Mouse (Mus musculus): ENCODE data around the gene Atat1. TPM values are rescaled to one million over a fixed set of nuclear protein-coding genes. Genes with fewer than 3 reads are reported as not detected.

Atat1 gene
- polyA plus RNA-seq, 1 experiment: 56.1 TPM

GRCm38 (mm10) chr17:35874721-35875120 lies 35.2 kb downstream of the Atat1 start:
- Histone ChIP-seq H3K27ac (ENCODE audit: insufficient read depth, low read depth, low read length) (no peak overlapping the region), H3K4me1 (ENCODE audit: control insufficient read depth, insufficient read depth, insufficient read length, low read length) (peaks cover 3% of the 10 kb centered on the region; the same call in 1 of the 2 replicates), H3K36me3 (ENCODE audit: control insufficient read depth, insufficient read depth, low read length) (no peaks in the 10 kb centered on the region), H3K27me3 (ENCODE audit: control insufficient read depth, insufficient read depth, low read length) (no peaks in the 10 kb centered on the region), H3K4me3 (ENCODE audit: low read depth, low read length) (no peak overlapping the region)
- TF ChIP-seq POLR2A (IDR thresholded peaks at IDR 0.05; ENCODE audit: low read depth, low read length) (no peak), CTCF (IDR thresholded peaks at IDR 0.05; ENCODE audit: extremely low read depth, insufficient read length, insufficient replicate concordance, low read depth, low read length) (no peak)
- 83% methylated on average over 6 of the region's 6 CpGs for WGBS

- H3K27ac ChIP-seq (ENCODE audit: insufficient read depth, low read depth, low read length): no peak overlapping the region
- TF ChIP-seq POLR2A (IDR thresholded peaks at IDR 0.05; ENCODE audit: low read depth, low read length): no peak
- TF ChIP-seq CTCF (IDR thresholded peaks at IDR 0.05; ENCODE audit: extremely low read depth, insufficient read length, insufficient replicate concordance, low read depth, low read length): peak; percentile 95
- H3K4me1 ChIP-seq (ENCODE audit: control insufficient read depth, insufficient read depth, insufficient read length, low read length): peaks cover 5% of the 10 kb centered on the region; the same call in 1 of the 2 replicates
- WGBS: 22% methylated on average over 21 of the region's 21 CpGs
- no peaks in the 10 kb centered on the region for H3K27me3 ChIP-seq (ENCODE audit: control insufficient read depth, insufficient read depth, low read length)
- H3K4me3 ChIP-seq (ENCODE audit: low read depth, low read length): no peak overlapping the region
- H3K36me3 ChIP-seq (ENCODE audit: control insufficient read depth, insufficient read depth, low read length): no peaks in the 10 kb centered on the region
These were observed 35.9 kb downstream of the Atat1 start for GRCm38 (mm10) chr17:35873774-35874519.

GRCm38 (mm10) chr17:35870884-35871696 lies 38.8 kb downstream of the Atat1 start:
- H3K4me3 ChIP-seq (ENCODE audit: low read depth, low read length): peak overlapping the region; percentile 50
- H3K4me1 ChIP-seq (ENCODE audit: control insufficient read depth, insufficient read depth, insufficient read length, low read length): peaks cover 13% of the 10 kb centered on the region
- no peaks in the 10 kb centered on the region for H3K27me3 ChIP-seq (ENCODE audit: control insufficient read depth, insufficient read depth, low read length)
- WGBS: 71% methylated on average over 8 of the region's 8 CpGs
- no peaks in the 10 kb centered on the region for H3K36me3 ChIP-seq (ENCODE audit: control insufficient read depth, insufficient read depth, low read length)
- peak overlapping the region; percentile 96 for H3K27ac ChIP-seq (ENCODE audit: insufficient read depth, low read depth, low read length)
- no peak for TF ChIP-seq POLR2A (IDR thresholded peaks at IDR 0.05; ENCODE audit: low read depth, low read length)
- peak; percentile 48; the same call in 1 of the 2 replicates for TF ChIP-seq CTCF (IDR thresholded peaks at IDR 0.05; ENCODE audit: extremely low read depth, insufficient read length, insufficient replicate concordance, low read depth, low read length)

- peak overlapping the region; percentile 50 for H3K4me3 ChIP-seq (ENCODE audit: low read depth, low read length)
- H3K27me3 ChIP-seq (ENCODE audit: control insufficient read depth, insufficient read depth, low read length): no peaks in the 10 kb centered on the region
- no peaks in the 10 kb centered on the region for H3K36me3 ChIP-seq (ENCODE audit: control insufficient read depth, insufficient read depth, low read length)
- peaks cover 16% of the 10 kb centered on the region for H3K4me1 ChIP-seq (ENCODE audit: control insufficient read depth, insufficient read depth, insufficient read length, low read length)
- peak overlapping the region; percentile 96 for H3K27ac ChIP-seq (ENCODE audit: insufficient read depth, low read depth, low read length)
- 59% methylated on average over 9 of the region's 9 CpGs for WGBS
- TF ChIP-seq POLR2A (IDR thresholded peaks at IDR 0.05; ENCODE audit: low read depth, low read length) (no peak), CTCF (IDR thresholded peaks at IDR 0.05; ENCODE audit: extremely low read depth, insufficient read length, insufficient replicate concordance, low read depth, low read length) (no peak)
These were observed 39.6 kb downstream of the Atat1 start for GRCm38 (mm10) chr17:35870151-35870883.

GRCm38 (mm10) chr17:35869346-35870067 lies 40.4 kb downstream of the Atat1 start:
- Histone ChIP-seq H3K4me3 (ENCODE audit: low read depth, low read length) (peak overlapping the region; percentile 74), H3K27ac (ENCODE audit: insufficient read depth, low read depth, low read length) (peak overlapping the region; percentile 94), H3K36me3 (ENCODE audit: control insufficient read depth, insufficient read depth, low read length) (no peaks in the 10 kb centered on the region), H3K27me3 (ENCODE audit: control insufficient read depth, insufficient read depth, low read length) (no peaks in the 10 kb centered on the region), H3K4me1 (ENCODE audit: control insufficient read depth, insufficient read depth, insufficient read length, low read length) (peaks cover 16% of the 10 kb centered on the region)
- 7% methylated on average over 7 of the region's 7 CpGs for WGBS
- TF ChIP-seq CTCF (IDR thresholded peaks at IDR 0.05; ENCODE audit: extremely low read depth, insufficient read length, insufficient replicate concordance, low read depth, low read length): no peak
- TF ChIP-seq POLR2A (IDR thresholded peaks at IDR 0.05; ENCODE audit: low read depth, low read length): no peak; the same call in 1 of the 2 replicates

GRCm38 (mm10) chr17:35868961-35869345 lies 40.9 kb downstream of the Atat1 start:
- Histone ChIP-seq H3K4me1 (ENCODE audit: control insufficient read depth, insufficient read depth, insufficient read length, low read length) (peaks cover 16% of the 10 kb centered on the region), H3K27ac (ENCODE audit: insufficient read depth, low read depth, low read length) (peak overlapping the region; percentile 80), H3K4me3 (ENCODE audit: low read depth, low read length) (peak overlapping the region; percentile 74), H3K36me3 (ENCODE audit: control insufficient read depth, insufficient read depth, low read length) (no peaks in the 10 kb centered on the region), H3K27me3 (ENCODE audit: control insufficient read depth, insufficient read depth, low read length) (no peaks in the 10 kb centered on the region)
- 20% methylated on average over 7 of the region's 7 CpGs for WGBS
- no peak for TF ChIP-seq CTCF (IDR thresholded peaks at IDR 0.05; ENCODE audit: extremely low read depth, insufficient read length, insufficient replicate concordance, low read depth, low read length)
- no peak for TF ChIP-seq POLR2A (IDR thresholded peaks at IDR 0.05; ENCODE audit: low read depth, low read length)

Measured in small intestine, adult 2 months (tissue).